Mouse (Mus musculus): ENCODE measurements around the gene Rab3gap1. TPM values are rescaled to one million over a fixed set of nuclear protein-coding genes. Genes with fewer than 3 reads are reported as not detected.
A peak's percentile ranks its signal among the peaks of the same experiment; 100 is the strongest.

Rab3gap1 gene
- 18.2 and 20.0 TPM in 2 replicates for polyA plus RNA-seq (2015; fragmentation: Nextera tagmentation; extraction: Ambion mirVana)

GRCm38 (mm10) chr1:127868300-127869261 lies at the start of gene Rab3gap1:
Gene Rab3gap1 (plus strand): TSS chr1:127868773.
- peak within 1 kb of the TSS; percentile 85 for H3K27ac ChIP-seq
- ATAC-seq (replicated peaks; ENCODE audit: low FRiP score, low read depth) (peak; percentile 99), DNase-seq (ENCODE audit: low spot score) (peak; percentile 92)
- 0 out of 2 replicates have a peak, but pooled peaks have one; percentile 9 for TF ChIP-seq CTCF (IDR thresholded peaks at IDR 0.05; ENCODE audit: low read depth)
- 11% methylated on average over 47 of the region's 47 CpGs for WGBS
- no peaks in the 10 kb centered on the region for H3K27me3 ChIP-seq (ENCODE audit: insufficient read depth, low read length)
- H3K9me3 ChIP-seq (replicated peaks; ENCODE audit: low read length) = no peaks in the 10 kb centered on the region
- H3K4me3 ChIP-seq (replicated peaks; ENCODE audit: low read depth, low read length) = peak within 1 kb of the TSS; percentile 64
- H3K36me3 ChIP-seq (ENCODE audit: insufficient read depth, low read length) = peaks cover 5% of the 10 kb centered on the region; the same call in 1 of the 2 replicates
- H3K9ac ChIP-seq (ENCODE audit: low read depth, low read length) = peak within 1 kb of the TSS; percentile 78
- no peaks in the 10 kb centered on the region; the same call in 1 of the 2 replicates for H3K4me1 ChIP-seq (replicated peaks; ENCODE audit: insufficient read depth, low read length)
- H3K4me2 ChIP-seq (ENCODE audit: low read length) = peak within 1 kb of the TSS; percentile 71

- DNase-seq (ENCODE audit: low spot score) = peak; percentile 88
- peak; percentile 82 for TF ChIP-seq CTCF (IDR thresholded peaks at IDR 0.05; ENCODE audit: low read depth)
- no peak overlapping the region for H3K9ac ChIP-seq (ENCODE audit: low read depth, low read length)
Measured at GRCm38 (mm10) chr1:127827325-127827724, 41.2 kb upstream of the Rab3gap1 start.

GRCm38 (mm10) chr1:127830215-127830921 lies 38.2 kb upstream of the Rab3gap1 start:
- no peaks in the 10 kb centered on the region for H3K36me3 ChIP-seq (ENCODE audit: insufficient read depth, low read length)
- DNase-seq (ENCODE audit: low spot score) (no peak), ATAC-seq (replicated peaks; ENCODE audit: low FRiP score, low read depth) (no peak)
- H3K4me1 ChIP-seq (replicated peaks; ENCODE audit: insufficient read depth, low read length) = no peaks in the 10 kb centered on the region
- WGBS = 83% methylated on average over 13 of the region's 13 CpGs
- no peak overlapping the region for H3K4me3 ChIP-seq (replicated peaks; ENCODE audit: low read depth, low read length)
- H3K4me2 ChIP-seq (ENCODE audit: low read length) = no peak overlapping the region
- H3K9me3 ChIP-seq (replicated peaks; ENCODE audit: low read length) = no peaks in the 10 kb centered on the region
- no peak for TF ChIP-seq CTCF (IDR thresholded peaks at IDR 0.05; ENCODE audit: low read depth)
- H3K9ac ChIP-seq (ENCODE audit: low read depth, low read length) = no peak overlapping the region
- H3K27ac ChIP-seq = no peak overlapping the region
- no peaks in the 10 kb centered on the region for H3K27me3 ChIP-seq (ENCODE audit: insufficient read depth, low read length)

More at GRCm38 (mm10) chr1:127827325-127827724, 41.2 kb upstream of the Rab3gap1 start:
- no peak for ATAC-seq (replicated peaks; ENCODE audit: low FRiP score, low read depth)
- Histone ChIP-seq H3K4me1 (replicated peaks; ENCODE audit: insufficient read depth, low read length) (no peaks in the 10 kb centered on the region), H3K4me3 (replicated peaks; ENCODE audit: low read depth, low read length) (no peak overlapping the region), H3K27ac (no peak overlapping the region), H3K4me2 (ENCODE audit: low read length) (no peak overlapping the region), H3K9me3 (replicated peaks; ENCODE audit: low read length) (no peaks in the 10 kb centered on the region), H3K36me3 (ENCODE audit: insufficient read depth, low read length) (no peaks in the 10 kb centered on the region), H3K27me3 (ENCODE audit: insufficient read depth, low read length) (no peaks in the 10 kb centered on the region)
- 17% methylated on average over 2 of the region's 2 CpGs for WGBS

GRCm38 (mm10) chr1:127833714-127834113 lies 34.9 kb upstream of the Rab3gap1 start:
- ATAC-seq (replicated peaks; ENCODE audit: low FRiP score, low read depth) (no peak), DNase-seq (ENCODE audit: low spot score) (no peak)
- 41% methylated on average over 2 of the region's 2 CpGs for WGBS
- H3K4me1 ChIP-seq (replicated peaks; ENCODE audit: insufficient read depth, low read length) = no peaks in the 10 kb centered on the region
- no peak overlapping the region for H3K4me3 ChIP-seq (replicated peaks; ENCODE audit: low read depth, low read length)
- H3K27ac ChIP-seq = no peak overlapping the region
- H3K9ac ChIP-seq (ENCODE audit: low read depth, low read length) = no peak overlapping the region
- H3K4me2 ChIP-seq (ENCODE audit: low read length) = no peak overlapping the region
- no peak for TF ChIP-seq CTCF (IDR thresholded peaks at IDR 0.05; ENCODE audit: low read depth)
- no peaks in the 10 kb centered on the region for H3K9me3 ChIP-seq (replicated peaks; ENCODE audit: low read length)
- no peaks in the 10 kb centered on the region for H3K27me3 ChIP-seq (ENCODE audit: insufficient read depth, low read length)
- no peaks in the 10 kb centered on the region for H3K36me3 ChIP-seq (ENCODE audit: insufficient read depth, low read length)

GRCm38 (mm10) chr1:127834202-127834601 lies 34.4 kb upstream of the Rab3gap1 start:
- no peaks in the 10 kb centered on the region for H3K9me3 ChIP-seq (replicated peaks; ENCODE audit: low read length)
- ATAC-seq (replicated peaks; ENCODE audit: low FRiP score, low read depth) (no peak), DNase-seq (ENCODE audit: low spot score) (no peak)
- 65% methylated on average over 4 of the region's 4 CpGs for WGBS
- H3K27ac ChIP-seq = no peak overlapping the region
- TF ChIP-seq CTCF (IDR thresholded peaks at IDR 0.05; ENCODE audit: low read depth) = no peak
- H3K9ac ChIP-seq (ENCODE audit: low read depth, low read length) = no peak overlapping the region
- H3K4me3 ChIP-seq (replicated peaks; ENCODE audit: low read depth, low read length) = no peak overlapping the region
- H3K4me2 ChIP-seq (ENCODE audit: low read length) = no peak overlapping the region
- no peaks in the 10 kb centered on the region for H3K4me1 ChIP-seq (replicated peaks; ENCODE audit: insufficient read depth, low read length)
- no peaks in the 10 kb centered on the region for H3K36me3 ChIP-seq (ENCODE audit: insufficient read depth, low read length)
- H3K27me3 ChIP-seq (ENCODE audit: insufficient read depth, low read length) = no peaks in the 10 kb centered on the region

GRCm38 (mm10) chr1:127836619-127837018 lies 32.0 kb upstream of the Rab3gap1 start:
- Histone ChIP-seq H3K9ac (ENCODE audit: low read depth, low read length) (no peak overlapping the region), H3K4me3 (replicated peaks; ENCODE audit: low read depth, low read length) (no peak overlapping the region), H3K36me3 (ENCODE audit: insufficient read depth, low read length) (no peaks in the 10 kb centered on the region), H3K27me3 (ENCODE audit: insufficient read depth, low read length) (no peaks in the 10 kb centered on the region), H3K9me3 (replicated peaks; ENCODE audit: low read length) (no peaks in the 10 kb centered on the region), H3K4me2 (ENCODE audit: low read length) (no peak overlapping the region), H3K4me1 (replicated peaks; ENCODE audit: insufficient read depth, low read length) (no peaks in the 10 kb centered on the region), H3K27ac (no peak overlapping the region)
- WGBS = 31% methylated on average over 4 of the region's 4 CpGs
- ATAC-seq (replicated peaks; ENCODE audit: low FRiP score, low read depth) (no peak), DNase-seq (ENCODE audit: low spot score) (no peak)
- no peak for TF ChIP-seq CTCF (IDR thresholded peaks at IDR 0.05; ENCODE audit: low read depth)
